ENCODE assay signal across 14 mouse cellular contexts in genomic region chr19:29708461-29708860, GRCm38 (mm10). TPM values are rescaled to one million over a fixed set of nuclear protein-coding genes. Genes with fewer than 3 reads are reported as not detected.
DNase-seq lines count a peak whose midpoint lies in the region; ATAC-seq and TF ChIP-seq lines count a peak whose summit lies in the region.
"Had no signal": no experiment of that assay in that cellular context is flagged by ENCODE, and none has a peak within 500 bp of the region (broad histone marks: within the 10 kb centered on the region; RNA-seq: fewer than 3 reads in every experiment).

No protein-coding gene starts in this region.

- in situ Hi-C loops in CH12.LX (cut with MboI; ENCODE audit: low pct_ligation_motif_present, low pct_unique_long_range_greater_than_20kb, low sequenced_read_pairs), result loop anchor here (10.0 kb wide), 1 partner anchor 106 kb away; the partner anchor contains the start of gene Ranbp6

- peaks cover 3% of the 10 kb centered on the region; the same call in 1 of the 2 replicates for H3K9me3 ChIP-seq in heart, embryonic 12.5 days (replicated peaks)
- no peaks in the 10 kb centered on the region for H3K9me3 ChIP-seq in CH12.LX (replicated peaks; ENCODE audit: low read length)
- no peaks in the 10 kb centered on the region for H3K9me3 ChIP-seq in liver, embryonic 13.5 days (replicated peaks)
- H3K9me3 ChIP-seq: forebrain, embryonic 15.5 days; midbrain, embryonic 12.5 days; neural tube, embryonic 12.5 days had no signal

- intact Hi-C loops in left cerebral cortex, adult 2 months (cut with DNase I), result no loop called here
- intact Hi-C loops in left cerebral cortex, postnatal 10 days (cut with DNase I), result no loop called here

- H3K4me2 ChIP-seq in heart, embryonic 12.5 days, result peak overlapping the region; percentile 60
- H3K4me2 ChIP-seq in CH12.LX (ENCODE audit: insufficient read depth, low read depth, poor library complexity, severe bottlenecking), result peak overlapping the region; percentile 95
- peak overlapping the region; percentile 53 for H3K4me2 ChIP-seq in liver, embryonic 13.5 days
- H3K4me2 ChIP-seq: forebrain, embryonic 15.5 days; midbrain, embryonic 12.5 days had no signal

- no peak for TF ChIP-seq CTCF in left cerebral cortex, adult 2 months (IDR thresholded peaks at IDR 0.05)
- no peak for TF ChIP-seq CTCF in CH12.LX (conservative IDR thresholded peaks at IDR 0.05 in 1 of 2, IDR thresholded peaks at IDR 0.05 in 1 of 2; ENCODE audit: low read depth in 2 of 2, low read length in 2 of 2)

- no peak for DNase-seq in heart, postnatal 4 days
- no peak for DNase-seq in left cerebral cortex, adult 2 months (ENCODE audit: extremely low spot score in 1 of 2, low spot score in 2 of 2)
- DNase-seq in left cerebral cortex, postnatal 10 days (ENCODE audit: extremely low spot score in 1 of 2, low spot score in 2 of 2), result no peak
- DNase-seq in CH12.LX (ENCODE audit: extremely low read depth), result peak; percentile 8
- no peak for DNase-seq in liver, embryonic 13.5 days
- DNase-seq in spleen, adult 18-20 months, result no peak
- DNase-seq in embryo, embryonic 11 days, result no peak
- DNase-seq: cerebellum, postnatal 14 days; right cerebral cortex, adult 18-20 months had no signal

- H3K36me3 ChIP-seq in heart, embryonic 12.5 days, result no peaks in the 10 kb centered on the region
- H3K36me3 ChIP-seq in CH12.LX (replicated peaks in 1 of 2; ENCODE audit: control insufficient read depth in 1 of 2, insufficient read depth in 1 of 2, low read length in 1 of 2), result peaks cover 0 to 1% of the 10 kb centered on the region in 2 experiments
- H3K36me3 ChIP-seq in liver, embryonic 13.5 days, result no peaks in the 10 kb centered on the region
- H3K36me3 ChIP-seq: forebrain, embryonic 15.5 days; midbrain, embryonic 12.5 days; neural tube, embryonic 12.5 days had no signal

- no peak for TF ChIP-seq EP300 in CH12.LX (IDR thresholded peaks at IDR 0.05; ENCODE audit: low read length)

- no peaks in the 10 kb centered on the region; the same call in 1 of the 2 replicates for H3K4me1 ChIP-seq in heart, embryonic 12.5 days (replicated peaks)
- H3K4me1 ChIP-seq in CH12.LX (ENCODE audit: control insufficient read depth in 1 of 2, insufficient read depth in 2 of 2), result peaks cover 10 to 37% of the 10 kb centered on the region in 2 experiments
- no peaks in the 10 kb centered on the region for H3K4me1 ChIP-seq in liver, embryonic 13.5 days (replicated peaks)
- H3K4me1 ChIP-seq: forebrain, embryonic 15.5 days; midbrain, embryonic 12.5 days; neural tube, embryonic 12.5 days had no signal

- 67% methylated on average over 5 of the region's 5 CpGs for WGBS in heart, embryonic 12.5 days
- 56% methylated on average over 5 of the region's 5 CpGs for WGBS in liver, embryonic 13.5 days (ENCODE audit: insufficient replicate concordance)

- H3K9ac ChIP-seq in heart, embryonic 12.5 days, result no peak overlapping the region
- peak overlapping the region; percentile 24; the same call in 1 of the 2 replicates for H3K9ac ChIP-seq in CH12.LX (ENCODE audit: insufficient read depth, low read depth)
- H3K9ac ChIP-seq in liver, embryonic 13.5 days, result no peak overlapping the region
- H3K9ac ChIP-seq: forebrain, embryonic 15.5 days; midbrain, embryonic 12.5 days; neural tube, embryonic 12.5 days had no signal

- TF ChIP-seq RAD21 in CH12.LX (IDR thresholded peaks at IDR 0.05; ENCODE audit: low read depth, low read length), result no peak

- no peaks in the 10 kb centered on the region for H3K27me3 ChIP-seq in heart, embryonic 12.5 days (replicated peaks)
- no peaks in the 10 kb centered on the region for H3K27me3 ChIP-seq in CH12.LX (replicated peaks)
- H3K27me3 ChIP-seq in liver, embryonic 13.5 days, result no peaks in the 10 kb centered on the region
- H3K27me3 ChIP-seq: forebrain, embryonic 15.5 days; midbrain, embryonic 12.5 days; neural tube, embryonic 12.5 days had no signal

- no peak for TF ChIP-seq POLR2A in CH12.LX (IDR thresholded peaks at IDR 0.05; ENCODE audit: low read depth, low read length)

- dilution Hi-C loops in CH12.LX (cut with MboI; ENCODE audit: extremely low pct_ligation_motif_present, extremely low pct_unique_long_range_greater_than_20kb, low sequenced_read_pairs), result no loop called here

- no peaks in the 10 kb centered on the region for H3K79me2 ChIP-seq in CH12.LX (replicated peaks; ENCODE audit: control insufficient read depth, extremely low read depth, insufficient read depth, poor library complexity, severe bottlenecking)

- no peak overlapping the region for H3K4me3 ChIP-seq in heart, embryonic 12.5 days
- H3K4me3 ChIP-seq in left cerebral cortex, adult 2 months, result peak overlapping the region; percentile 20; the same call in 1 of the 2 replicates
- peak overlapping the region; percentile 48 to 52 (median 51) for H3K4me3 ChIP-seq in CH12.LX (replicated peaks in 1 of 3; ENCODE audit: low read depth in 2 of 3, low read length in 2 of 3, poor library complexity in 1 of 3)
- peak overlapping the region; percentile 43 for H3K4me3 ChIP-seq in liver, embryonic 13.5 days (replicated peaks)
- H3K4me3 ChIP-seq: forebrain, embryonic 15.5 days; midbrain, embryonic 12.5 days; neural tube, embryonic 12.5 days had no signal

- no peak for ATAC-seq in heart, embryonic 12.5 days (ENCODE audit: insufficient number of reproducible peaks, low FRiP score)
- no peak for ATAC-seq in liver, embryonic 13.5 days (ENCODE audit: low read depth)
- ATAC-seq: forebrain, embryonic 15.5 days had no signal

- H3K27ac ChIP-seq in heart, embryonic 12.5 days (ENCODE audit: poor library complexity, severe bottlenecking), result no peak overlapping the region
- H3K27ac ChIP-seq in left cerebral cortex, adult 2 months, result no peak overlapping the region
- no peak overlapping the region for H3K27ac ChIP-seq in CH12.LX (ENCODE audit: insufficient read depth, low read depth)
- H3K27ac ChIP-seq in liver, embryonic 13.5 days, result no peak overlapping the region
- H3K27ac ChIP-seq: forebrain, embryonic 15.5 days; midbrain, embryonic 12.5 days; neural tube, embryonic 12.5 days had no signal

TF ChIP-seq in CH12.LX, 34 proteins besides CTCF, POLR2A, EP300 and RAD21:
- TF ChIP-seq MAX (IDR thresholded peaks at IDR 0.05; ENCODE audit: low read length) (no peak), MAFK (IDR thresholded peaks at IDR 0.05; ENCODE audit: insufficient replicate concordance, low read length) (no peak), TBP (conservative IDR thresholded peaks at IDR 0.05; ENCODE audit: low read depth, low read length) (no peak), ZMIZ1 (IDR thresholded peaks at IDR 0.05; ENCODE audit: low read depth, low read length) (no peak), KAT2A (IDR thresholded peaks at IDR 0.05; ENCODE audit: insufficient replicate concordance, low read length) (no peak), MXI1 (IDR thresholded peaks at IDR 0.05; ENCODE audit: low read depth, low read length) (no peak), POLR2AphosphoS2 (IDR thresholded peaks at IDR 0.05; ENCODE audit: low read depth, low read length) (no peak), CHD1 (IDR thresholded peaks at IDR 0.05; ENCODE audit: low read depth, low read length) (no peak), PAX5 (IDR thresholded peaks at IDR 0.05; ENCODE audit: low read length) (no peak), JUND (conservative IDR thresholded peaks at IDR 0.05; ENCODE audit: low read depth, low read length) (no peak)
TF ChIP-seq in CH12.LX: peak in this region for 0.

RNA-seq across cellular contexts. Expression of gene Mlana, which starts 10.8 kb away (rescaled TPM):
- 0.57 and 0.70 TPM in 2 replicates for polyA plus RNA-seq in heart, embryonic 12.5 days (2016; fragmentation: Nextera tagmentation; extraction: Ambion mirVana)
- total RNA-seq in heart, postnatal 4 days (2021), result 1 to 10 TPM; 3.9 to 5.1 TPM
- total RNA-seq in left cerebral cortex, adult 2 months (2021), result under 1 TPM; 0.50 to 0.84 TPM
- under 1 TPM in 1 of 2 experiments, not detected in 1; 0.64 TPM for total RNA-seq in left cerebral cortex, postnatal 10 days (2021)
- total RNA-seq in CH12.LX (2012; rRNA removed), result not detected in 2 replicates
- not detected in 2 replicates for total RNA-seq in CH12.LX (2014; rRNA removed)
- not detected in 2 replicates for polyA plus RNA-seq in CH12.LX (2012; ENCODE audit: insufficient read length, low read depth)
- polyA plus RNA-seq in liver, embryonic 13.5 days (2015; fragmentation: Nextera tagmentation; extraction: Ambion mirVana), result not detected in 2 replicates
- polyA plus RNA-seq: forebrain, embryonic 15.5 days; gonadal fat pad, adult 2 months; midbrain, embryonic 12.5 days; neural tube, embryonic 12.5 days had no signal
